Mouse (Mus musculus): ENCODE measurements around the gene Cdkl3. TPM values are rescaled to one million over a fixed set of nuclear protein-coding genes. Genes with fewer than 3 reads are reported as not detected.

The Cdkl3 gene
- polyA plus RNA-seq (2015; fragmentation: Nextera tagmentation; extraction: Ambion mirVana), result 10.5 and 10.7 TPM in 2 replicates

GRCm38 (mm10) chr11:52003772-52004528 lies at the start of gene Cdkl3:
Gene Cdkl3 (plus strand): TSS chr11:52004221.

GRCm38 (mm10) chr11:51967443-51968401 lies 36.3 kb upstream of the Cdkl3 start, which contains the start of gene Cdkn2aipnl:
Gene Cdkn2aipnl (plus strand): TSS chr11:51967661.

GRCm38 (mm10) chr11:52000290-52000962 lies 3.6 kb upstream of the Cdkl3 start, which contains the start of gene Ube2b:
Gene Ube2b (minus strand): TSS chr11:52000762.

DNA sequence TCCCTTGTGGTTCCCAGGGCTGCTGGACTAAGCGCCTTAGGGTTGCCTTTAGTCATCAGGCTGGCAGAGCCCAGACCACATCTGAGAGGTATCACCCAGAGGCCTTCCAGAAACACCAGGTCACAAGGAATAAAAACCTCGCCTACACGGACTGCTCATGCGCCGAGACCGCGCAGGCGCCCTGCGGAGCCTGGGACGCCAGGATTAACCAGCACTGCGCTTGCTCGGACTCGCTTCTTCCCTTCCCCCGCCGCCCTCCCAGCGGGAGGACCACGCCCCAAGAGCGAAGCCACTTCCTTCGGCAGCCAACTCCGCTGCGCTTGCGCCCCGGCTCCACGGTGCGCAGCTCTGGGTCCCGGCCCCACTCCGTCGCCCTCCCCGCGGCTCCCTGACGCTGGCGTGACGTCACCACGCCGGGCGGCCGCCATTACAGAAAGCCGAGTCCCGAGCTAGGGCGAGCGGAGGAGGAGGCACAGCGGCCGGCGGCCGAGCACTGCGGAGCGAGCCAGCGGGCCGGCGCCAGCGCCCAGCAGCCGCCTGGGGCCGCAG lies 94.5 kb downstream of the Cdkl3 start, which contains the start of gene Ppp2ca:
Gene Ppp2ca (plus strand): TSS at position 284 of the 549 bp plus-strand sequence.

Small RNA genes within 50 kb of the gene (microRNA-seq; reads per million reads assigned to microRNA genes)
- gene Gm24157 (0 reads per million in 2 experiments), gene Mir3061 (4.9 to 5.7 reads per million in 2 experiments)

Other genes with a start within 250 kb of the Cdkl3 start
- 9.2 and 9.6 TPM in 2 replicates for gene Sec24a, start 240.6 kb upstream of the Cdkl3 start, polyA plus RNA-seq (2015; fragmentation: Nextera tagmentation; extraction: Ambion mirVana)
- gene Sar1b, start 240.5 kb upstream of the Cdkl3 start, polyA plus RNA-seq (2015; fragmentation: Nextera tagmentation; extraction: Ambion mirVana), result 164 and 193 TPM in 2 replicates
- gene Jade2, start 146.6 kb upstream of the Cdkl3 start, polyA plus RNA-seq (2015; fragmentation: Nextera tagmentation; extraction: Ambion mirVana), result 0.37 and 0.69 TPM in 2 replicates
- 40.6 and 41.2 TPM in 2 replicates for gene Cdkn2aipnl, start 36.6 kb upstream of the Cdkl3 start, polyA plus RNA-seq (2015; fragmentation: Nextera tagmentation; extraction: Ambion mirVana)
- 364 and 443 TPM in 2 replicates for gene Ube2b, start 3.5 kb upstream of the Cdkl3 start, polyA plus RNA-seq (2015; fragmentation: Nextera tagmentation; extraction: Ambion mirVana)
- 52.5 and 53.1 TPM in 2 replicates for gene Ppp2ca, start 94.5 kb downstream of the Cdkl3 start, polyA plus RNA-seq (2015; fragmentation: Nextera tagmentation; extraction: Ambion mirVana)
- not detected in 2 replicates for gene Olfr1373, start 141.3 kb downstream of the Cdkl3 start, polyA plus RNA-seq (2015; fragmentation: Nextera tagmentation; extraction: Ambion mirVana)
- gene Olfr1371, start 209.8 kb downstream of the Cdkl3 start, polyA plus RNA-seq (2015; fragmentation: Nextera tagmentation; extraction: Ambion mirVana), result not detected in 2 replicates
- gene Skp1a, start 227.8 kb downstream of the Cdkl3 start, polyA plus RNA-seq (2015; fragmentation: Nextera tagmentation; extraction: Ambion mirVana), result 428 and 495 TPM in 2 replicates

Data from skeletal muscle tissue, postnatal 0 days (tissue).